ENCODE assay signal across 16 mouse cellular contexts in genomic region chr4:152691735-152692134, GRCm38 (mm10).
DNase-seq lines count a peak whose midpoint lies in the region; ATAC-seq and TF ChIP-seq lines count a peak whose summit lies in the region.
"Had no signal": no experiment of that assay in that cellular context is flagged by ENCODE, and none has a peak within 500 bp of the region (broad histone marks: within the 10 kb centered on the region; RNA-seq: fewer than 3 reads in every experiment).

No protein-coding gene starts in this region.

- TF ChIP-seq POLR2A in kidney, adult 2 months (IDR thresholded peaks at IDR 0.05; ENCODE audit: low read depth, low read length), result no peak

- no peaks in the 10 kb centered on the region for H3K4me1 ChIP-seq in kidney, adult 2 months (ENCODE audit: control insufficient read depth, insufficient read depth, low read length)
- H3K4me1 ChIP-seq in stomach, embryonic 16.5 days (ENCODE audit: control insufficient read depth, insufficient read depth, low read length), result no peaks in the 10 kb centered on the region
- H3K4me1 ChIP-seq: limb, embryonic 15.5 days; megakaryocyte, embryonic 14.5 days had no signal

- TF ChIP-seq CTCF in kidney, adult 2 months (conservative IDR thresholded peaks at IDR 0.05; ENCODE audit: insufficient read depth, insufficient read length, low read depth, low read length), result no peak

- H3K9me3 ChIP-seq in stomach, embryonic 16.5 days (replicated peaks; ENCODE audit: control insufficient read depth, low read length), result no peaks in the 10 kb centered on the region
- H3K9me3 ChIP-seq: hindbrain, embryonic 13.5 days; limb, embryonic 15.5 days had no signal

- DNase-seq in kidney, adult 2 months, result peak; percentile 2
- no peak for DNase-seq in kidney, adult 9 months
- DNase-seq in right cerebral cortex, adult 2 months (ENCODE audit: low spot score in 2 of 2), result peak; percentile 15
- DNase-seq in right cerebral cortex, adult 18-20 months, result no peak
- DNase-seq in embryo, embryonic 9.5 days (ENCODE audit: extremely low spot score), result peak; percentile 28
- no peak for DNase-seq in cerebellum, postnatal 14 days
- DNase-seq: adrenal gland, postnatal 36 days; cerebellum, adult 9-11 months; gastrocnemius, postnatal 14 days; lung, postnatal 10 days; spleen, adult 18-20 months; thymus, postnatal 14 days had no signal

- no peak overlapping the region for H3K4me3 ChIP-seq in kidney, adult 2 months (ENCODE audit: insufficient read depth, low read depth, low read length)
- no peak overlapping the region for H3K4me3 ChIP-seq in stomach, embryonic 16.5 days (replicated peaks; ENCODE audit: low read length)
- H3K4me3 ChIP-seq: hindbrain, embryonic 13.5 days; limb, embryonic 15.5 days; megakaryocyte, embryonic 14.5 days had no signal

- H3K36me3 ChIP-seq in kidney, adult 2 months (ENCODE audit: control insufficient read depth, insufficient read depth, low read length), result no peaks in the 10 kb centered on the region
- H3K36me3 ChIP-seq in stomach, embryonic 16.5 days (ENCODE audit: control insufficient read depth, insufficient read depth, low read length), result no peaks in the 10 kb centered on the region
- H3K36me3 ChIP-seq: hindbrain, embryonic 13.5 days; limb, embryonic 15.5 days had no signal

- no peaks in the 10 kb centered on the region for H3K27me3 ChIP-seq in kidney, adult 2 months (replicated peaks; ENCODE audit: control insufficient read depth, insufficient read depth, low read length)
- H3K27me3 ChIP-seq in stomach, embryonic 16.5 days (ENCODE audit: control insufficient read depth, insufficient read depth, low read length), result no peaks in the 10 kb centered on the region
- H3K27me3 ChIP-seq: hindbrain, embryonic 13.5 days; limb, embryonic 15.5 days; megakaryocyte, embryonic 14.5 days had no signal

- WGBS in kidney, adult 2 months, result 21% methylated on average over 12 of the region's 12 CpGs
- WGBS in stomach, embryonic 16.5 days, result 19% methylated on average over 12 of the region's 12 CpGs

- H3K9ac ChIP-seq in stomach, embryonic 16.5 days (ENCODE audit: low read length), result no peak overlapping the region
- H3K9ac ChIP-seq: hindbrain, embryonic 13.5 days; limb, embryonic 15.5 days had no signal

- ATAC-seq in stomach, embryonic 16.5 days (ENCODE audit: insufficient read depth, low FRiP score), result 0 out of 2 replicates have a peak, but pooled peaks have one; percentile 27

- no peak overlapping the region for H3K4me2 ChIP-seq in stomach, embryonic 16.5 days (ENCODE audit: low read depth, low read length)
- H3K4me2 ChIP-seq: hindbrain, embryonic 13.5 days; limb, embryonic 15.5 days had no signal

- H3K27ac ChIP-seq in kidney, adult 2 months (ENCODE audit: insufficient read depth, low read depth, low read length), result no peak overlapping the region
- no peak overlapping the region for H3K27ac ChIP-seq in stomach, embryonic 16.5 days (ENCODE audit: low read length)
- H3K27ac ChIP-seq: hindbrain, embryonic 13.5 days; limb, embryonic 15.5 days had no signal

Comparison
In these comparisons a context has a peak if more than half of its experiments do, and no peak if none do; other contexts are left out.
1. DNase-seq: peak in kidney, adult 2 months (single experiment), right cerebral cortex, adult 2 months (2 of 2) and embryo, embryonic 9.5 days (single experiment); none in kidney, adult 9 months (single experiment), right cerebral cortex, adult 18-20 months (single experiment) and cerebellum, postnatal 14 days (0 of 2).